Mouse (Mus musculus): ENCODE measurements around the gene Iqcn. TPM values are rescaled to one million over a fixed set of nuclear protein-coding genes. Genes with fewer than 3 reads are reported as not detected.

The Iqcn gene
- total and polyA plus RNA-seq, 2 experiments from 2014 or later: not detected

DNA sequence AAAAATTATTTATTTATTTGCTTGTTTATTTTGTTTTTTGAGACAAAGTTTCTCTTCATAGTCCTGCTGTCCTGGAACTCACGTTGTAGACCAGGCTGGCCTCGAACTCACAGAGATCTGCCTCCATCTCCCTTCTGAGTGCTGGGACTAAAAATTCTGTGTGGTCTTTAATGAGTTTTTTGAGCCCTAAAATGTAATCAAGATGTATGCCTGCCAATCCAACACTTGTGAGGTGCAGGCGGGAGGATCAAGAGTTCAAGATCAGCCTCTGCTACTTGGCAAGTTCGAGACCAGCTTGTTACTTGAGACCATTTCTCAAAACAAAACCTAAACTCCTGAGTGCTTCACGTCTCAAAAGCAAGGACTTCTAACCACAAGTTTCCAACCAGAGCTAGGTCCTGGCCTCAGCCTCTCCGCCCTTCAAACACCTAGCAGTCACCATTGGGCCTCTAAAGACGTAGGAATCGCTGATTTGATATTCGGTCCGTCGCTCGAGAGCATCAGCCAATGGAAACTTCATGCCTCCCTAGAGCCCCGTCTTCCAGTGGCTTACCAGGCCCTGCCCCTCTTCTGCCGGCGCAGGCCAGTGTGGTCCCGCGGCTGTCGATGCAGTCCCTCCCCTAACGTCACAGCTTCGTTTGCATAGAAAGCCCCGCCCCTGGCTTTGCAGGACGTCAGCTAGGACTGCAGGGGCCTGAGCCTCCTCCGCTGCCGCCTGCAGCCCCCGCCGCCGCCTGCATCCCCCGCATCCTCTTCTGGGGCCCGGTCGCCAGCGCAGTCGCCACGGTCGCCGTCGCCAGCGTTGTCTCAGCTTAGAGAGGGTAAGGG, 51.0 kb downstream of the Iqcn start, which contains the start of gene Rab3a:
Gene Rab3a, plus strand, starts transcription at position 637 of the 828 bp plus-strand sequence.
- H3K4me2 ChIP-seq (ENCODE audit: low read depth, low read length): peak within 1 kb of the TSS; percentile 92
- H3K4me1 ChIP-seq (ENCODE audit: control insufficient read depth, insufficient read depth): peaks cover 17% of the 10 kb centered on the region
- DNase-seq (ENCODE audit: low spot score) (peak; percentile 99), ATAC-seq (ENCODE audit: insufficient read depth, low read depth) (peak; percentile 95)
- peak within 1 kb of the TSS; percentile 74 for H3K9ac ChIP-seq (replicated peaks; ENCODE audit: low read depth, low read length)
- H3K9me3 ChIP-seq (replicated peaks; ENCODE audit: control insufficient read depth, low read length): no peaks in the 10 kb centered on the region
- peak within 1 kb of the TSS; percentile 95 for H3K27ac ChIP-seq (ENCODE audit: low read depth)
- no peak for TF ChIP-seq CTCF (IDR thresholded peaks at IDR 0.05; ENCODE audit: low read depth)
- no peak for TF ChIP-seq EP300 (IDR thresholded peaks at IDR 0.05; ENCODE audit: low read depth)
- H3K36me3 ChIP-seq (replicated peaks; ENCODE audit: control insufficient read depth, insufficient read depth, low read length): peaks cover 28% of the 10 kb centered on the region
- peak within 1 kb of the TSS; percentile 71 for H3K4me3 ChIP-seq (ENCODE audit: low read depth, low read length)
- H3K27me3 ChIP-seq (ENCODE audit: control insufficient read depth, insufficient read depth, low read length): 0 out of 2 replicates have a peak, but pooled peaks cover 6% of the 10 kb centered on the region
- 8% methylated on average over 37 of the region's 37 CpGs for WGBS

DNA sequence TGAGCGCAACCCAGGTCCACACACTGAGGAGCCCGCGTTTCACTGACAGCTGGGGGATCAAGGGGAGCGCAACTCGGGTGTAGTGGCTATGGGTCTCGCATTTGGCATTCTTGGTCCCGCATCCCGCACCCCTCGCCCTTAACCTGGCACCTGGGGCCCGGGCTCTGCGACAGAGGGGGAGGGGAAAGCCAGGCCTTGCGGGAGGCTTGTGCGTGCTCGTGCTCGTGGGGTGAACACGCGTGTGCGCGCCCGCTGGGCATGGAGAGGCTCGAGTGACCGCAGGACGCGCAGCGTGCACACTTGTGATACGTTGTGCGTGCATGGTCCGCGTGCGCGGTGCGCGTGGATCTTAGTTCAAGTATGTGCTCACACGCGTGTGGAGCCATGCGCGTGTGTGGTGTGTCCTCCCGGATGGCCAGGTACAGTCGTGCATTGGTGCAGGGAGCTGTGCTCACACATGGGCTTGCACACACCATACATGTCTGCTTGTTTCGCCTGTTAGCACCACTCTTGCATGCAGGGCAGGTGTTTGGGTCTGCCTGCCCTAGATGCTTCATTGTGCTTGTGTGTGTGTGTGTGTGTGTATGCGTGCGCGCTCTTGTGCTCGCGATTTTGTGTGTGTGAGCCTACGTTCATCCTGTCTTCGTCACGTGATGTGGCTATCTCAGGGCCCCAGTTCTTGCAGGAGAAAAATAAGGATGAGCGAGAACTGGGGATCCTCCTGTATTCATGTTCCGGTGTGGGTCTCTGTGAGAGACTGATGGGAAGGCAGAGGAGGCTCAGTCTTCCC, 51.8 kb downstream of the Iqcn start:
- Histone ChIP-seq H3K9ac (replicated peaks; ENCODE audit: low read depth, low read length) (peak overlapping the region; percentile 74), H3K36me3 (replicated peaks; ENCODE audit: control insufficient read depth, insufficient read depth, low read length) (peaks cover 28% of the 10 kb centered on the region), H3K4me3 (ENCODE audit: low read depth, low read length) (peak overlapping the region; percentile 71), H3K4me2 (ENCODE audit: low read depth, low read length) (peak overlapping the region; percentile 92), H3K27ac (ENCODE audit: low read depth) (peak overlapping the region; percentile 73), H3K9me3 (replicated peaks; ENCODE audit: control insufficient read depth, low read length) (no peaks in the 10 kb centered on the region), H3K4me1 (ENCODE audit: control insufficient read depth, insufficient read depth) (peaks cover 22% of the 10 kb centered on the region), H3K27me3 (ENCODE audit: control insufficient read depth, insufficient read depth, low read length) (no peaks in the 10 kb centered on the region)
- ATAC-seq (ENCODE audit: insufficient read depth, low read depth): peak; percentile 22
- DNase-seq (ENCODE audit: low spot score): no peak
- 10% methylated on average over 50 of the region's 50 CpGs for WGBS
- TF ChIP-seq EP300 (IDR thresholded peaks at IDR 0.05; ENCODE audit: low read depth): no peak
- no peak for TF ChIP-seq CTCF (IDR thresholded peaks at IDR 0.05; ENCODE audit: low read depth)

DNA sequence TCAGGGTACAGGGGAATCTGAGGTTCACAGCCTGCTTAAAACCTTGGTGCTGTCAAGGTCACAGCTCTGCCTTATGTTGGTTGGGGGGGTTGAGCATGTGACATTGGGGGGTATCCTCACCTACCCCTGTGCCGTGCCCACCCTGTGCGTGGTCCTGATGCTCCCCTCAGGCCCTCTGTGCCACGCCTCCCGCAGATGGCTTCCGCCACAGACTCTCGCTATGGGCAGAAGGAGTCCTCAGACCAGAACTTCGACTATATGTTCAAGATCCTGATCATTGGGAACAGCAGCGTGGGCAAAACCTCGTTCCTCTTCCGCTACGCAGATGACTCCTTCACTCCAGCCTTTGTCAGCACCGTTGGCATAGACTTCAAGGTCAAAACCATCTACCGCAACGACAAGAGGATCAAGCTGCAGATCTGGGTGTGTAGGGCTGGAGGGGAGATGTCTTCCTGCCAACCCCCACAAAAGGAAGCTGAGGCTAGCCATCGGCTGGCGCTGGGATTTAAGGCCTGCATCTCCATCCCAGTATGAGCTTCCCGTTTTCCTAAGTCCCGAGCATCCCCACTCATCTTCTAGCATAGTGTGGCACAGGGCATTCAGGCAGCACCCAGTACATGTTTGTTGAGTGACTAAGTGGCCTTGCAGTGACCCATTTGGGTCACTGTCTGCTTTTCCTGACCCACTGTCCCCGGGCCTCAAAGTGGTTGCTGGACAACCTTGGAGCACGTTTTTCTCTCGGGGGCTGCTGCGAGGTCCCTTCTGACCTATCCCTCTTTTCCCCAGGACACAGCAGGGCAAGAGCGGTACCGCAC, 52.6 kb downstream of the Iqcn start:
- Histone ChIP-seq H3K27me3 (ENCODE audit: control insufficient read depth, insufficient read depth, low read length) (no peaks in the 10 kb centered on the region), H3K36me3 (replicated peaks; ENCODE audit: control insufficient read depth, insufficient read depth, low read length) (peaks cover 28% of the 10 kb centered on the region), H3K9me3 (replicated peaks; ENCODE audit: control insufficient read depth, low read length) (no peaks in the 10 kb centered on the region), H3K27ac (ENCODE audit: low read depth) (no peak overlapping the region), H3K4me1 (ENCODE audit: control insufficient read depth, insufficient read depth) (peaks cover 28% of the 10 kb centered on the region), H3K4me2 (ENCODE audit: low read depth, low read length) (peak overlapping the region; percentile 92), H3K9ac (replicated peaks; ENCODE audit: low read depth, low read length) (peak overlapping the region; percentile 74; the same call in 1 of the 2 replicates), H3K4me3 (ENCODE audit: low read depth, low read length) (peak overlapping the region; percentile 71)
- WGBS: 80% methylated on average over 24 of the region's 24 CpGs
- DNase-seq (ENCODE audit: low spot score) (no peak), ATAC-seq (ENCODE audit: insufficient read depth, low read depth) (no peak)
- no peak for TF ChIP-seq CTCF (IDR thresholded peaks at IDR 0.05; ENCODE audit: low read depth)
- TF ChIP-seq EP300 (IDR thresholded peaks at IDR 0.05; ENCODE audit: low read depth): no peak

DNA sequence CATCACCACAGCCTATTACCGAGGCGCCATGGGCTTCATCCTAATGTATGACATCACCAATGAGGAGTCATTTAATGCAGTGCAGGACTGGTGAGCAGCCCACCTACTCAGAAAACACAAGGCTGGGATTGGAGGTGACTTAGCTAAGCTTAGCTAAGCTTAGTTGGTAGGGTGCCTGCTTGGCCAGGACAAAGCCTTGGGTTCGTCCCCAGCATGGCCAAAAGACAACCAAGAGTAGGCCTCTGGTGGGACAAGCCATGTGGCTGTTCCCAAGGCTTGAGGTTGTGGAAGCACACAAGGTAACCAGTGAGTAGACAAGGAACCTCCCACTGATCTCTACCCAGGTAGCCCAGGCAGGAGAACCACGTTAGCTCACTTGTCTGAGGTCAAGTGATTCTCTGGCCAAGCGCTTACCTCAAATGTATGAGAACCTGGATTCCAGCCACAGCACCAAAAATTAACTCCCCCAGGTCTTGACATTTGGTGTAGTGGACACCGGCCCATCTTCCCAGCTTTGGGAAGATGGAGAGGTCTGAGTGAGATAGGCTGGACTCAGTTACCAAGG, 53.3 kb downstream of the Iqcn start:
- Histone ChIP-seq H3K9me3 (replicated peaks; ENCODE audit: control insufficient read depth, low read length) (no peaks in the 10 kb centered on the region), H3K4me3 (ENCODE audit: low read depth, low read length) (no peak overlapping the region), H3K36me3 (replicated peaks; ENCODE audit: control insufficient read depth, insufficient read depth, low read length) (peaks cover 28% of the 10 kb centered on the region), H3K9ac (replicated peaks; ENCODE audit: low read depth, low read length) (no peak overlapping the region), H3K4me1 (ENCODE audit: control insufficient read depth, insufficient read depth) (peaks cover 28% of the 10 kb centered on the region), H3K27me3 (ENCODE audit: control insufficient read depth, insufficient read depth, low read length) (no peaks in the 10 kb centered on the region), H3K4me2 (ENCODE audit: low read depth, low read length) (no peak overlapping the region), H3K27ac (ENCODE audit: low read depth) (no peak overlapping the region)
- TF ChIP-seq EP300 (IDR thresholded peaks at IDR 0.05; ENCODE audit: low read depth) (no peak), CTCF (IDR thresholded peaks at IDR 0.05; ENCODE audit: low read depth) (no peak)
- 89% methylated on average over 6 of the region's 6 CpGs for WGBS
- DNase-seq (ENCODE audit: low spot score) (no peak), ATAC-seq (ENCODE audit: insufficient read depth, low read depth) (no peak)
